Mouse (Mus musculus) lung, adult 2 months (tissue): ENCODE measurements around the gene Ccr10.

Experiments used
- CTCF ChIP-seq: fragments of 200-500 bp; IDR thresholded peaks from 2 replicates; pipeline ENCODE4 v1.5.1; 2011; ENCODE audit warnings: mild to moderate bottlenecking, low read length, control low read depth; ENCODE audit not compliant: insufficient read depth
- POLR2A ChIP-seq: fragments of 200-500 bp; IDR thresholded peaks from 2 replicates; pipeline ENCODE4 v1.6.1; 2011; ENCODE audit warnings: low read depth, mild to moderate bottlenecking, control low read depth, low read length, borderline replicate concordance; ENCODE audit errors: extremely low read depth

- no peak for TF ChIP-seq CTCF
- TF ChIP-seq POLR2A, result no peak
These were observed 43.3 kb upstream of the Ccr10 start for GRCm38 (mm10) chr11:101218436-101219055.
